Mouse (Mus musculus) erythroid progenitor cell, adult 5-6 weeks (primary cell): ENCODE measurements around the gene 4930519P11Rik. TPM values are rescaled to one million over a fixed set of nuclear protein-coding genes. Genes with fewer than 3 reads are reported as not detected.

ENCODE experiments used
- ATAC-seq: replicated peaks from 2 replicates; pipeline ENCODE4 v1.8.0; 2016; ENCODE audit warnings: moderate number of reproducible peaks, mild to moderate bottlenecking, moderate TSS enrichment, inconsistent platforms; ENCODE audit not compliant: poor library complexity, low FRiP score, severe bottlenecking
- total RNA-seq, 2 experiments: library from RNA; stranded (forward) in 1 of 2; stranded (reverse) in 1 of 2; fragments of 150-400 nt in 1 of 2; fragments of 186-747, 209-891 nt in 1 of 2; gene quantifications; 2 replicates each; pipeline versions ENCODE4 v1.2.3 to v1.2.4; 2015 to 2017; ENCODE audit warnings: low replicate concordance in 2 of 2

4930519P11Rik gene
- total RNA-seq, 2 experiments from 2014 or later, result not detected

DNA sequence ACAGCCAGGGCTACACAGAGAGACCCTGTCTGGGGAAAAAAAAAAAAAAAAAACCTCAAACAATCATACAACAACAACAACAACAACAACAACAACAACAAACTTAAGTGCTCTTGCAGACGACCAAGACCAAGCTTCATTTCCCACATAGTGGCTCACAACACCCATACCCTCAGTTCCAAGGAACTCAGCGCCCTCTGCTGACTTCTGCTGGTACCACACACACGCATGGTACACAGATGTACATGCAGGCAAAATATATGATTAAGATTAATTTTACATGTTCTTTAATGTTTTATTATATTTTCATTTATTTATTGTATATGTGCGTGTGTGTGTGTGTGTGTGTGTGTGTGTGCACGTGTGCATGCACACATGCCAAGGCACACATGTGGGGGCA lies 26.8 kb downstream of the 4930519P11Rik start:
- no peak for ATAC-seq

- ATAC-seq, result no peak
Observed at GRCm38 (mm10) chr2:154584931-154585601, 28.2 kb downstream of the 4930519P11Rik start.

GRCm38 (mm10) chr2:154583906-154584872 lies 29.0 kb downstream of the 4930519P11Rik start:
- no peak for ATAC-seq

GRCm38 (mm10) chr2:154581421-154581820 lies 31.8 kb downstream of the 4930519P11Rik start:
- ATAC-seq, result no peak

DNA sequence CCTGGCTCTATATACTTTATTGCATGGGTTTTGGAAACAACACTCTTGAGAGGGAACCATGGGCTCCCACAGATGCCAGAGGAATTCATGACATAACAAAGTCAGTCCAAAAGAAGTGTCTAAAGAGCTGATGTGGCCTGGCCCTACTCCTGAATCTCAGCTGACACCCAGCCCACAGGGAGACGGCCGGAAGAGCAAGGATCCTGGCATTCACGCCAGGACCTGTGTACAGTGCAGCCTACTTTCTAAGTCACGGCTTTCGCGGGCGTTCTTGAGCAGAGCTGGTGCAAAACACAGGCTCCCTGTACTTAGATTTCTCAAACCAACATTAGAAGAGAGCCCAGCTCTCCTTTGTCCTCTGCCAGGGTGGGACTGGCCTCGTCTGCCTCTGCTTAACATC lies 32.7 kb downstream of the 4930519P11Rik start:
- no peak for ATAC-seq

DNA sequence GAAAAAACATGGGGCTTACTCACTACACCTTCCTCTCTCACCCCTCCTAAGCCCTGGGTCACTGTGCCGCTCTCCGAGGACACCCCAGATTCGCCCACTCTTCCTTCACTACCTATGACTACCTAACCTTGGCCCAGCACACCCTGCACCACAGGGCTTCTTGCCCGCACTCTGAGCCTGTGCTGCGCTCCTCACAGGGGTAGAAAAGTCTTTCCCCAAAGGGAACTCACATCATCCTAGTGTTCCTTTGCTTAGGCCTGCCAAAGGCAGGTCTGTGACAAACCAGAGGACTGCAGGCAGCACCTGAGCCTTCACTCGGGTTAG lies 35.5 kb downstream of the 4930519P11Rik start:
- no peak for ATAC-seq

GRCm38 (mm10) chr2:154576876-154577743 lies 36.1 kb downstream of the 4930519P11Rik start:
- ATAC-seq, result no peak

GRCm38 (mm10) chr2:154574271-154574670 lies 39.0 kb downstream of the 4930519P11Rik start:
- ATAC-seq, result no peak

- ATAC-seq, result no peak
Observed at GRCm38 (mm10) chr2:154572996-154573395, 40.2 kb downstream of the 4930519P11Rik start.

DNA sequence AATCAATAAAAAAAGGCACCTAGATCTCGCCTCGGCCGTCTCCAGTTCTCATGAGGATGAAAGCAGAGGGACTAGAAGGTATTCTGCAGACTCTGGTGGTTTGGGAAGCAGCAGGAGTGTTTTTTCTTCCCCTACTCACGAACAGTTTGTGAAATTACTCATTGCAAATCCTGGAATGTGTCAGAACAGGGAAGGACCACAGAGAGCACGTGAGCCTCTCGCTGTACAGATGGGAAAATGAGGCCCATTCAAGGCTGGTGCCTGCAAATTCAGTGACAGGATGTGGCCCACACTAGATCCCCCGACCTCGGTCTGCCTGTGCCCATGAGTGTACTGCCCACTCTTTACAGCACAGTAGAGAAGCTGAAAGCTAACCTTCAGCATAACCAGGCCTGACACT lies 41.3 kb downstream of the 4930519P11Rik start:
- no peak for ATAC-seq

DNA sequence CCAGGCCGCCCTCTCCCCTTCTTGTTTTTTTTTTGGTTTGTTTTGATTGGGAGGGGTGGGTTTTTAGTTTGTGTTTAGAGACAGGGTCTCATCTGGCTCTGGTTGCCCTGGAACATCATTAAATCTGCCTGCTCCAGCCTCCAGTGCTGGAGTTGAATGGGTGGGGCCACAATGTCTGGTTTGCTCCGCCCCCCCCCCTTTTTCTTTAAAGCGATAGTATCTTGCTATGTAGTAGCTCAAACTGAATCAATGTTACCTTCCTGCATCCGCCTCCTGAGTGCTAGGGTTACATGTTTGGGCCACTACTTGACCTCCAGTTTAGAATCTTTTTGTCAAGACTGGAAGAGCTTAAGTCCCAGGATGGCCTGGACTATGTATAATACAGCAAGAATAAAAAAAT lies 42.0 kb downstream of the 4930519P11Rik start:
- no peak for ATAC-seq

- ATAC-seq, result no peak
Observed at GRCm38 (mm10) chr2:154570666-154571065, 42.6 kb downstream of the 4930519P11Rik start.

- ATAC-seq, result peak; percentile 88
Observed at GRCm38 (mm10) chr2:154569836-154570286, 43.4 kb downstream of the 4930519P11Rik start, which contains the start of gene E2f1. TSS of gene E2f1 (minus strand) at chr2:154569892.

GRCm38 (mm10) chr2:154569071-154569748 lies 44.0 kb downstream of the 4930519P11Rik start:
- ATAC-seq, result peak; percentile 69

DNA sequence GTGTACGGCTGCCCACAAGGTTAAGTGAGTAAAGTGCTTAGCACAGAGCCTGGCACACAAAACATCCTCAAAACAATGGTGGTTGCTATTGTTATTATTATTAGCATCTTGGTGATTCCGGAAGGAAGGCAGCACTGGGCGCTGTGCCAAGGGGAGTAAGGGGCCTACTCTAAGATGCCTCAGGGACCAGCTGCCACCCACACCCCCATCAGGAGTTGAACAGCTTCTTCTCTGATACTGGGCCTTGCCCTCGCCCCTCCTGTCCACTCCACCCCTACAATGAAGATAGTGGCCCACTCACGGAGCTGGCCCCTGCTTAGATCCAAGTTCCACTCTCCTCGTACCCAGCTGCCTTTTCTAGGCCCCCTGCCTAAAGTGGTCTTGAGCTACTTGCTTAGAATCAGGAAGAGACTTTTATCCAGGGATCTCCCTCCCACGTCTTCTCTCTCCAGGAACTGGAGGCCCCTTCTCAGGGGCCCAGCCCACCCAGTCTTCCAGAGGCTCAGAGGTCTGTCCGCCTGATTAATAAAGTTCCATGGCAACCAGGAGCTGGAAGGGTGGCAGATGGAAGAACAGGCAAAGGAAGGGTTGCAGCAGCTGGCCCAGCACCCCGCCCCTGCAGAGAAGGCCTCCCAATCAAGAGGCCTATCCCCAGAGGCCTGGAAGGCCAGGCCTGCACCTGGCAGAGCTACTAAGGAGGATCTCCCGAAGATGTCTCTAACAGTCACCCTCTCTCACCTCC lies 44.7 kb downstream of the 4930519P11Rik start:
- peak; percentile 51 for ATAC-seq

DNA sequence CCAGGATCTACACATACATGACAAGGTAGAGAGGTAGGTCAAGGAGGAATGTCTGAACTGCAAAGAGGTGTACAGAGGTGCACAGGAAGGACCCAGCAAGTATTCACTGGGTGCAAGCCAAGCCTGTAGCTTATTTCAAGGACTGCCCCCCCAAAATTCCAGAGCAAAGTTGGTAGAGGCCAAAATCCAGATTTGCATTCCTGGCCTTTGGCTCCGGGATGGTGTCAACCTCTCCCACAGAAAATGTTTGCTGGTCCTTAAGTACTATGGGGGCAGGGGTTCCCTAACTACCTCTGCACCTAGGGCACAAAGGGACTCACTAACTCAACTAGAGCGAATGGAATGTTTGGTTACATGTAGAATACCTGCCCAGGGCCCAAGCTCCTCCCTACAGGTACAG lies 45.5 kb downstream of the 4930519P11Rik start:
- ATAC-seq, result no peak

- ATAC-seq, result no peak
Observed at GRCm38 (mm10) chr2:154566641-154567040, 46.6 kb downstream of the 4930519P11Rik start.

DNA sequence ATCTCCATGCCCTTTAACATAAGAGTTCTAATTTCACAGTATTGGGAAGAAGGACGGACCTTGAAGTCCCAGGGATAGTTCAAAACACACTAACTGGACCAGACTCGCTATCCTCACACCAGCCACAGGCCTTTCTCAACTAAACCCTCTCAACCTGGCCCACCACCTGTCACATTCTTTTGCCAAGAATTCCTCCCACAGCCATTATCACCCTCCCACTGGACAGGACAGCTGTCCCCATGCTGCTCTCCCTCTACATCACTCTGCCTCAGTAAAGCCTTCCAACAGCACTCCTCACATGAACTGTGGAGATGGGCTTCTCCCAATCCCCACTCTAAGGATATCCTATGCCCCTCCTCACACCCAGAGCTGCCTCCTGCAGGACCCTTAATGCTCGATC lies 47.7 kb downstream of the 4930519P11Rik start:
- no peak for ATAC-seq
